Comparison of ENCODE assay signal across 21 mouse cellular contexts in the genomic region with DNA sequence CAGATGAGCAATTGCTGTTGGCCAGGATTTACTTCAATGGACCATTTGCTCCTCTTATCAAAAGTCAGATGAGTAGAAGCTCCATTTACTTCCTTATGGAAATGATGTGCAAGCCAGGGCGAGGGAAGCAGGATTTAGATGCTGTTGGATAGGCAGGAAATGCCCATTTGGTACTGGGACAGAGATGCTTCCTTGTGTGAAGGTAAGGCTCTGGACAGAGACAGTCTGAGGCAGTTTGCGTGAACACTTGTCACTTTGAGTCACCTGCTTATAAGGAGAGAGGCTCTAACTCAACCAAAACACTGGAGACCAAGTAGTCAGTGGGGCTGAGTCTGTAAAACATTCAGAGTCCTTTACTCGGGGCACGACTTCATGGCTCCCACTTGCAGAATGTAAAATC.
"Had no signal": no experiment of that assay in that cellular context is flagged by ENCODE, and none has a peak within 500 bp of the region (broad histone marks: within the 10 kb centered on the region; RNA-seq: fewer than 3 reads in every experiment).

No protein-coding gene starts in this region.

- H3K9me3 ChIP-seq: liver, embryonic 13.5 days; liver, embryonic 15.5 days; lung, embryonic 15.5 days; megakaryocyte, embryonic 14.5 days; midbrain, embryonic 12.5 days; neural tube, embryonic 12.5 days had no signal

- H3K27me3 ChIP-seq: lung, embryonic 15.5 days; megakaryocyte, embryonic 14.5 days had no signal

- H3K36me3 ChIP-seq: liver, embryonic 13.5 days; liver, embryonic 15.5 days; lung, embryonic 15.5 days; midbrain, embryonic 12.5 days; neural tube, embryonic 12.5 days had no signal

- H3K27ac ChIP-seq: liver, embryonic 13.5 days; liver, embryonic 15.5 days; lung, embryonic 15.5 days; macrophage; midbrain, embryonic 12.5 days; neural tube, embryonic 12.5 days had no signal

- H3K9ac ChIP-seq: liver, embryonic 13.5 days; liver, embryonic 15.5 days; liver, postnatal 0 days; lung, embryonic 15.5 days; midbrain, embryonic 12.5 days; neural tube, embryonic 12.5 days had no signal

- H3K4me3 ChIP-seq: liver, embryonic 13.5 days; liver, embryonic 15.5 days; lung, embryonic 15.5 days; megakaryocyte, embryonic 14.5 days; midbrain, embryonic 12.5 days; neural tube, embryonic 12.5 days had no signal

- H3K4me2 ChIP-seq: liver, embryonic 13.5 days; liver, embryonic 15.5 days; lung, embryonic 15.5 days; midbrain, embryonic 12.5 days; neural tube, embryonic 12.5 days had no signal

- ATAC-seq: liver, postnatal 0 days; lung, postnatal 0 days had no signal

- DNase-seq: liver, embryonic 13.5 days; liver, postnatal 0 days; lung, adult 2 months; lung, postnatal 14 days; lung, postnatal 36 days; midbrain, embryonic 14.5 days; retina, postnatal 1 day; right cerebral cortex, adult 18-20 months; right cerebral cortex, postnatal 25 days; right cerebral cortex, postnatal 4 days; spleen, adult 18-20 months; thymus, adult 18-20 months; thymus, postnatal 14 days; thymus, postnatal 36 days had no signal
